Mouse (Mus musculus): ENCODE measurements at regions not wholly inside any gene's neighbourhood (a gene's known extent, or its start where the extent isn't known, plus 50 kb on each side); places are given as distances from the start of the nearest gene placed in this dataset.

DNA sequence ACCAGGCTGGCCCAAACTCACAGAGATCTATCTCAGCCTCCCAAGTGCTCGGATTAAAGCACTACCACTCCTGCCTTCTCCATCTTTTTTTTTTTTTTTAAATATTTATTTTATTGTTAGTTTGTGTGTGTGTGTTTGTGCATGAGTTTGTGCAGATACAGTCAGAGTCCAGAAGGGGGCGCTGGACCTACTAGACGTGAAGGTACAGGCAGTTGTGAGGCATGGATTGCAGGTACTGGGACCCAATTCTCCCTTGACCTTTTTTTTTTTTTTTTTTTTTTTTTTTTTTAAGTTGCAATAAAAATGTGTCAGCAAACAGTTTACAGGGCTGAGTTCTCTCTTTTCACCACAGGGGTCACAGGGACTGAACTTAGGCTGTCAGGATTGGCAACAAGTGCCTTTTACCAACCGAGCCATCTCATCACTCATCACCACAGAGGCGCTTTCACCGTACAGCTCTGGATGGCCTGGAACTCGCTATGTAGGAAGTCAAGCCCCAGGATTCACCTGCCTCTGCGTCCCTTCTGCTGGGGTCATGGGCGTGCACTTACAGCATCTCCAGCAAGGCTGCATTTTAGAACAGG lies 73.2 kb upstream of the Zfp64 start:
- no peak for TF ChIP-seq CTCF (IDR thresholded peaks at IDR 0.05; ENCODE audit: low read depth)
- no peak for TF ChIP-seq EP300 (IDR thresholded peaks at IDR 0.05; ENCODE audit: low read depth)
